Mouse (Mus musculus): ENCODE measurements at regions not wholly inside any gene's neighbourhood (a gene's known extent, or its start where the extent isn't known, plus 50 kb on each side); places are given as distances from the start of the nearest gene placed in this dataset.

DNA sequence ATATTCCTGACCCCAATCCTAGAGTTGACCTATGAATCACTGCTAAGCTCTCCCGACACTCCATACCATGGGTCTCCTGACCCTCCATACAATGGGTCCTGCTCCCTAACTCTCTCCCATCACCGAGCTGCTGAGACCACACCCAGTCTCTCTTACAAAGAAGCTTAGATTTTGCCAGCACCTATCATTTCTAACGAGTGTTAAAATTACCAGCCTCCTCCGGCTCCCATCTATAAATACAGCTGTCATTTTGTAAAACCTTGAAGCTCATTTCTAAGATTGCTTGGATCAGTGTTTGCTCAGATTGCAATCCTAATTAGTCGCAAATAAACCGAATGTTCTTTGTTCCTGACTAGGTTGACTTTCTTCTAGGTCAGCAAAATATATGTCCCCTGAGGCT lies 2428.4 kb upstream of the 5930422O12Rik start:
- H3K9me3 ChIP-seq, result 0 out of 2 replicates have a peak, but pooled peaks cover 10% of the 10 kb centered on the region
- no peaks in the 10 kb centered on the region for H3K27me3 ChIP-seq (replicated peaks)
- no peaks in the 10 kb centered on the region for H3K4me1 ChIP-seq
- H3K4me3 ChIP-seq (replicated peaks), result no peak overlapping the region
- TF ChIP-seq GATA1 (IDR thresholded peaks at IDR 0.05; ENCODE audit: borderline replicate concordance, low read length), result no peak
- no peak for TF ChIP-seq FLI1 (IDR thresholded peaks at IDR 0.05; ENCODE audit: low read length)
- no peaks in the 10 kb centered on the region for H3K36me3 ChIP-seq (replicated peaks; ENCODE audit: low read length)

- no peaks in the 10 kb centered on the region for H3K36me3 ChIP-seq (replicated peaks; ENCODE audit: low read length)
- H3K27me3 ChIP-seq (replicated peaks), result no peaks in the 10 kb centered on the region
- no peaks in the 10 kb centered on the region for H3K4me1 ChIP-seq
- TF ChIP-seq GATA1 (IDR thresholded peaks at IDR 0.05; ENCODE audit: borderline replicate concordance, low read length), result no peak
- no peak for TF ChIP-seq FLI1 (IDR thresholded peaks at IDR 0.05; ENCODE audit: low read length)
- H3K4me3 ChIP-seq (replicated peaks), result no peak overlapping the region
- 0 out of 2 replicates have a peak, but pooled peaks cover 10% of the 10 kb centered on the region for H3K9me3 ChIP-seq
These were observed 2426.4 kb upstream of the 5930422O12Rik start for GRCm38 (mm10) chr8:31001980-31002730.

DNA sequence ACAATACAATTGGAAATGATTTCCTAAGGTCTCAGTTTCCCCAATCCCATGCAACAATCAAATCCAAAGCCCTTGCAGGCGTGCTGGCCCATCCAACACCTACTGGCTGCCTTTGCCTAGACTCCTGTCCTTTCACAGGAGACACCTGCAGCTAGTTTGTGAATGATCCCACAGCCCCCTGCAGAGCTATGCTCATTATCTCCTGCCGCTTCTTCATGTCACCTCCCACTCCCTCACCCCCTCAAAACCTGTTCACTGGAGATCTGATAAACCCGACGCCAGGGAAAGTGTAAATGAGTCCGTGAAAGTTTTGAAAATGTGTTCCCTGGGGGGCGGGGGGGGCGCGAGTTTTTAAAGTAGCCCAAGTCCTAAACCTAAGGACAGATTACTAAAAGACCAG lies 2420.2 kb upstream of the 5930422O12Rik start:
- TF ChIP-seq GATA1 (IDR thresholded peaks at IDR 0.05; ENCODE audit: borderline replicate concordance, low read length) (no peak), FLI1 (IDR thresholded peaks at IDR 0.05; ENCODE audit: low read length) (no peak)
- H3K36me3 ChIP-seq (replicated peaks; ENCODE audit: low read length), result no peaks in the 10 kb centered on the region
- no peak overlapping the region for H3K4me3 ChIP-seq (replicated peaks)
- no peaks in the 10 kb centered on the region for H3K27me3 ChIP-seq (replicated peaks)
- H3K4me1 ChIP-seq, result no peaks in the 10 kb centered on the region
- H3K9me3 ChIP-seq, result no peaks in the 10 kb centered on the region; the same call in 1 of the 2 replicates

GRCm38 (mm10) chr8:31012068-31012467 lies 2416.4 kb upstream of the 5930422O12Rik start:
- Histone ChIP-seq H3K36me3 (replicated peaks; ENCODE audit: low read length) (no peaks in the 10 kb centered on the region), H3K4me1 (no peaks in the 10 kb centered on the region), H3K27me3 (replicated peaks) (no peaks in the 10 kb centered on the region), H3K9me3 (no peaks in the 10 kb centered on the region; the same call in 1 of the 2 replicates), H3K4me3 (replicated peaks) (no peak overlapping the region)
- no peak for TF ChIP-seq FLI1 (IDR thresholded peaks at IDR 0.05; ENCODE audit: low read length)
- TF ChIP-seq GATA1 (IDR thresholded peaks at IDR 0.05; ENCODE audit: borderline replicate concordance, low read length), result no peak

GRCm38 (mm10) chr8:31031721-31032591 lies 2396.6 kb upstream of the 5930422O12Rik start:
- Histone ChIP-seq H3K4me1 (peaks cover 8% of the 10 kb centered on the region; the same call in 1 of the 2 replicates), H3K9me3 (no peaks in the 10 kb centered on the region), H3K36me3 (replicated peaks; ENCODE audit: low read length) (no peaks in the 10 kb centered on the region), H3K4me3 (replicated peaks) (peak overlapping the region; percentile 74), H3K27me3 (replicated peaks) (no peaks in the 10 kb centered on the region)
- TF ChIP-seq GATA1 (IDR thresholded peaks at IDR 0.05; ENCODE audit: borderline replicate concordance, low read length) (no peak), FLI1 (IDR thresholded peaks at IDR 0.05; ENCODE audit: low read length) (no peak)

DNA sequence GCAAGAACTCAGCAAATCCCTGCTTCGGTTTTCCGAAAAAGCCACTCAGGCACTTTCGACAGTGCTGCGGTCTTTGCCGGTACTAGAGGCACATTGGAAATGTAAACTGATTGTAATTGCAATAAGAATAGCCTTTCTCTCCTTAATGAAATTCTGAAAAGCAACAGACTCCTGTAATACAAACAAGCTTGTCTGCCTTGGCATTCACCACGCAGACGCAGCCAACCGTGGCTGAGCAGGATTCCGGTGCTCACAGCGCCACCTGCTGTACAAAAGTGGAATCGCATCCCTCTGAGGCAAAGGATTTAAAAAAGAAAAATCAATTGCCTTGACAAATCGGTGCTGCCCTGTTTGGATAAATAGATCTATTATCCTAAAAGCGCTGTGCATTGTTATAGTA lies 2395.2 kb upstream of the 5930422O12Rik start:
- Histone ChIP-seq H3K4me1 (peaks cover 8% of the 10 kb centered on the region; the same call in 1 of the 2 replicates), H3K9me3 (no peaks in the 10 kb centered on the region), H3K4me3 (replicated peaks) (peak overlapping the region; percentile 83), H3K36me3 (replicated peaks; ENCODE audit: low read length) (no peaks in the 10 kb centered on the region), H3K27me3 (replicated peaks) (no peaks in the 10 kb centered on the region)
- TF ChIP-seq FLI1 (IDR thresholded peaks at IDR 0.05; ENCODE audit: low read length) (no peak), GATA1 (IDR thresholded peaks at IDR 0.05; ENCODE audit: borderline replicate concordance, low read length) (no peak)

DNA sequence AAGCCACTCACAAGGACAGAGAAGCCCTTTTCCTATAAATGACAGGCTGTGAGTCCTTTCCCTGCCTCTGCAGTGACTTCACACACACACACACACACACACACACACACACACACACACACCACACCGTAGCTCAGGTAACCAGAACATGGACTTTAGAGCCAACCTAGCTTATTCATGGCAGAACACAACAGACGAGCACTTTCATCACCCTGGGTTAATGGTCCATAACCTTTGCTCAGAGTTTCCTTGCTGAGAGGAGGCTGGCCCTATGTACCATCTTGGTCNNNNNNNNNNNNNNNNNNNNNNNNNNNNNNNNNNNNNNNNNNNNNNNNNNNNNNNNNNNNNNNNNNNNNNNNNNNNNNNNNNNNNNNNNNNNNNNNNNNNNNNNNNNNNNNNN lies 2391.6 kb upstream of the 5930422O12Rik start:
- Histone ChIP-seq H3K27me3 (replicated peaks) (no peaks in the 10 kb centered on the region), H3K36me3 (replicated peaks; ENCODE audit: low read length) (no peaks in the 10 kb centered on the region), H3K4me1 (peaks cover 4% of the 10 kb centered on the region; the same call in 1 of the 2 replicates), H3K9me3 (no peaks in the 10 kb centered on the region), H3K4me3 (replicated peaks) (no peak overlapping the region)
- no peak for TF ChIP-seq GATA1 (IDR thresholded peaks at IDR 0.05; ENCODE audit: borderline replicate concordance, low read length)
- TF ChIP-seq FLI1 (IDR thresholded peaks at IDR 0.05; ENCODE audit: low read length), result no peak

Data from megakaryocyte, embryonic 14.5 days (primary cell).